Mouse (Mus musculus) intestine, postnatal 0 days (tissue): ENCODE measurements around the gene Rrh. TPM values are rescaled to one million over a fixed set of nuclear protein-coding genes. Genes with fewer than 3 reads are reported as not detected.
"Not testable (repeated sequence)": the region's sequence is repeated elsewhere in the genome, so short reads cannot be mapped to it uniquely, and the experiment has no call there.

ENCODE experiments used
- ATAC-seq: fragments of 200-750 bp; cut with Nextera tagmentation; 2 replicates; pipeline ENCODE4 v1.8.0; 2017; ENCODE audit warnings: mild to moderate bottlenecking, moderate TSS enrichment, moderate library complexity
- H3K27ac ChIP-seq: fragments of 300-500 bp; sonication (generic); 2 replicates; pipeline ENCODE4 v1.5.1; 2014; ENCODE audit warnings: mild to moderate bottlenecking, low read depth, low read length, moderate library complexity
- H3K27me3 ChIP-seq: fragments of 300-500 bp; sonication (generic); replicated peaks from 2 replicates; pipeline ENCODE4 v1.6.1; 2014; ENCODE audit warnings: low read length, mixed read lengths; ENCODE audit not compliant: control insufficient read depth, insufficient read depth
- H3K36me3 ChIP-seq: fragments of 300-500 bp; sonication (generic); 2 replicates; pipeline ENCODE4 v1.6.1; 2014; ENCODE audit warnings: mild to moderate bottlenecking, moderate library complexity; ENCODE audit not compliant: control insufficient read depth, insufficient read depth
- H3K4me1 ChIP-seq: fragments of 300-500 bp; sonication (generic); replicated peaks from 2 replicates; pipeline ENCODE4 v1.6.1; 2014; ENCODE audit warnings: antibody characterized with exemption, low read length, mixed read lengths; ENCODE audit not compliant: control insufficient read depth, insufficient read depth
- H3K4me2 ChIP-seq: fragments of 300-500 bp; sonication (generic); replicated peaks from 2 replicates; pipeline ENCODE4 v1.6.1; 2014; ENCODE audit warnings: low read depth, mild to moderate bottlenecking, moderate library complexity
- H3K4me3 ChIP-seq: fragments of 300-500 bp; sonication (generic); 2 replicates; pipeline ENCODE4 v1.5.1; 2014; ENCODE audit warnings: low read depth, low read length
- H3K9ac ChIP-seq: fragments of 300-500 bp; sonication (generic); 2 replicates; pipeline ENCODE4 v1.6.1; 2014; ENCODE audit warnings: mild to moderate bottlenecking, low read depth, low read length
- H3K9me3 ChIP-seq: fragments of 300-500 bp; sonication (generic); 2 replicates; pipeline ENCODE4 v1.6.1; 2016; ENCODE audit warnings: mixed run types; ENCODE audit not compliant: control insufficient read depth
- CTCF ChIP-seq: sonication (generic); IDR thresholded peaks from 2 replicates; pipeline ENCODE4 v1.5.1; 2016; ENCODE audit warnings: low read depth, mild to moderate bottlenecking, control low read depth, antibody characterized with exemption, moderate library complexity
- WGBS: fragments of 180-500 bp; shearing (Covaris S2); extraction: QIAGEN DNeasy Blood & Tissue Kit; methylation state at CpG from one replicate; pipeline ENCODE4 v1.1.7; 2014; 5-methylcytosine and 5-hydroxymethylcytosine counted together
- polyA plus RNA-seq: library from polyadenylated mRNA; unstranded; fragments of >200 nt; fragmentation: Nextera tagmentation; extraction: Ambion mirVana; gene quantifications from 2 replicates; pipeline ENCODE4 v1.2.1, GENCODE M21; 2015

The Rrh gene
- polyA plus RNA-seq, 1 experiment from 2014 or later = 0.12 TPM

- H3K4me2 ChIP-seq = no peak overlapping the region
Observed at GRCm38 (mm10) chr3:129766971-129767794, 55.2 kb downstream of the Rrh start.

GRCm38 (mm10) chr3:129766106-129766505 lies 56.3 kb downstream of the Rrh start:
- Histone ChIP-seq H3K4me2 (no peak overlapping the region), H3K27me3 (no peaks in the 10 kb centered on the region), H3K36me3 (no peaks in the 10 kb centered on the region), H3K4me3 (no peak overlapping the region), H3K9me3 (peaks cover 2% of the 10 kb centered on the region; the same call in 1 of the 2 replicates), H3K9ac (no peak overlapping the region), H3K4me1 (no peaks in the 10 kb centered on the region), H3K27ac (no peak overlapping the region)
- 79% methylated on average over 4 of the region's 4 CpGs for WGBS
- no peak for TF ChIP-seq CTCF
- no peak for ATAC-seq

More at GRCm38 (mm10) chr3:129766971-129767794, 55.2 kb downstream of the Rrh start:
- no peaks in the 10 kb centered on the region for H3K27me3 ChIP-seq
- WGBS = 83% methylated on average over 10 of the region's 10 CpGs
- H3K27ac ChIP-seq = no peak overlapping the region
- no peak for ATAC-seq
- no peaks in the 10 kb centered on the region for H3K4me1 ChIP-seq
- no peak overlapping the region for H3K9ac ChIP-seq
- H3K4me3 ChIP-seq = no peak overlapping the region
- no peak for TF ChIP-seq CTCF
- no peaks in the 10 kb centered on the region for H3K36me3 ChIP-seq
- H3K9me3 ChIP-seq = peaks cover 2% of the 10 kb centered on the region; the same call in 1 of the 2 replicates

GRCm38 (mm10) chr3:129757599-129757998 lies 64.8 kb downstream of the Rrh start:
- 97% methylated on average over 1 of the region's 1 CpGs for WGBS
- not testable (repeated sequence) for H3K9ac ChIP-seq, H3K4me2 ChIP-seq, ATAC-seq, H3K4me1 ChIP-seq, H3K27ac ChIP-seq, H3K36me3 ChIP-seq, H3K9me3 ChIP-seq, H3K27me3 ChIP-seq, H3K4me3 ChIP-seq

GRCm38 (mm10) chr3:129754650-129755604 lies 67.5 kb downstream of the Rrh start, which contains the start of gene Egf:
Egf (minus strand) TSS chr3:129755316.
- Histone ChIP-seq H3K4me3 (peak within 1 kb of the TSS; percentile 34), H3K4me1 (no peaks in the 10 kb centered on the region; the same call in 1 of the 2 replicates), H3K9ac (no peak within 1 kb of the TSS), H3K27ac (no peak within 1 kb of the TSS), H3K27me3 (no peaks in the 10 kb centered on the region), H3K4me2 (peak within 1 kb of the TSS; percentile 70), H3K36me3 (no peaks in the 10 kb centered on the region), H3K9me3 (no peaks in the 10 kb centered on the region)
- 4% methylated on average over 20 of the region's 20 CpGs for WGBS
- ATAC-seq = 0 out of 2 replicates have a peak, but pooled peaks have one; percentile 36
- TF ChIP-seq CTCF = no peak

Other genes starting within 250 kb of the Rrh start
- gene Egf, start 67.3 kb downstream of the Rrh start, polyA plus RNA-seq = 0.84 and 0.85 TPM in 2 replicates
- 0.05 TPM in 1 of 2 replicates, not detected in the other for gene Lrit3, start 18.6 kb downstream of the Rrh start, polyA plus RNA-seq
- 29.6 and 31.1 TPM in 2 replicates for gene Gar1, start 8.8 kb upstream of the Rrh start, polyA plus RNA-seq
- 54.6 and 55.6 TPM in 2 replicates for gene Cfi, start 13.3 kb upstream of the Rrh start, polyA plus RNA-seq
- gene Pla2g12a, start 56.0 kb upstream of the Rrh start, polyA plus RNA-seq = 29.1 TPM in 2 replicates
- gene Casp6, start 78.8 kb upstream of the Rrh start, polyA plus RNA-seq = 132 and 135 TPM in 2 replicates
- gene Mcub, start 147.6 kb upstream of the Rrh start, polyA plus RNA-seq = 4.1 and 4.7 TPM in 2 replicates
- 13.1 and 13.4 TPM in 2 replicates for gene Sec24b, start 239.0 kb upstream of the Rrh start, polyA plus RNA-seq